Mouse (Mus musculus) hindbrain, embryonic 16.5 days (tissue): ENCODE measurements around the gene Desi2. TPM values are rescaled to one million over a fixed set of nuclear protein-coding genes. Genes with fewer than 3 reads are reported as not detected.
"Not testable (repeated sequence)": the region's sequence is repeated elsewhere in the genome, so short reads cannot be mapped to it uniquely, and the experiment has no call there.

Experiments used
- ATAC-seq: fragments of 200-750 bp; cut with Nextera tagmentation; 2 replicates; pipeline ENCODE4 v1.8.0; 2017; ENCODE audit warnings: moderate TSS enrichment, moderate library complexity
- H3K27ac ChIP-seq: fragments of 300-500 bp; sonication (generic); 2 replicates; pipeline ENCODE4 v1.5.1; 2014; ENCODE audit warnings: low read depth, mild to moderate bottlenecking, control low read depth, low read length, moderate library complexity
- H3K27me3 ChIP-seq: fragments of 300-500 bp; sonication (generic); replicated peaks from 2 replicates; pipeline ENCODE4 v1.6.1; 2014; ENCODE audit warnings: low read length; ENCODE audit not compliant: control insufficient read depth, insufficient read depth
- H3K36me3 ChIP-seq: fragments of 300-500 bp; sonication (generic); 2 replicates; pipeline ENCODE4 v1.6.1; 2014; ENCODE audit warnings: mild to moderate bottlenecking, low read length, moderate library complexity, mixed read lengths; ENCODE audit not compliant: control insufficient read depth, insufficient read depth
- H3K4me1 ChIP-seq: fragments of 300-500 bp; sonication (generic); 2 replicates; pipeline ENCODE4 v1.6.1; 2014; ENCODE audit warnings: low read depth, low read length; ENCODE audit not compliant: control insufficient read depth, insufficient read depth
- H3K4me2 ChIP-seq: fragments of 300-500 bp; sonication (generic); 2 replicates; pipeline ENCODE4 v1.6.1; 2014; ENCODE audit warnings: mild to moderate bottlenecking, low read length, control low read depth, moderate library complexity
- H3K4me3 ChIP-seq: fragments of 300-500 bp; sonication (generic); 2 replicates; pipeline ENCODE4 v1.5.1; 2014; ENCODE audit warnings: mild to moderate bottlenecking, low read length, control low read depth, moderate library complexity
- H3K9ac ChIP-seq: fragments of 300-500 bp; sonication (generic); 2 replicates; pipeline ENCODE4 v1.6.1; 2014; ENCODE audit warnings: low read depth, mild to moderate bottlenecking, control low read depth, low read length, moderate library complexity
- H3K9me3 ChIP-seq: fragments of 300-500 bp; sonication (generic); 2 replicates; pipeline ENCODE4 v1.6.1; 2014; ENCODE audit warnings: mild to moderate bottlenecking, low read length, moderate library complexity; ENCODE audit not compliant: control insufficient read depth
- WGBS: fragments of 180-500 bp; shearing (Covaris S2); extraction: QIAGEN DNeasy Blood & Tissue Kit; methylation state at CpG from one replicate; pipeline ENCODE4 v1.1.7; 2014; 5-methylcytosine and 5-hydroxymethylcytosine counted together
- polyA plus RNA-seq: library from polyadenylated mRNA; unstranded; fragments of >200 nt; fragmentation: Nextera tagmentation; extraction: Ambion mirVana; gene quantifications from 2 replicates; pipeline ENCODE4 v1.2.1, GENCODE M21; 2015

Gene Desi2
- polyA plus RNA-seq, 1 experiment from 2014 or later = 20.1 TPM

DNA sequence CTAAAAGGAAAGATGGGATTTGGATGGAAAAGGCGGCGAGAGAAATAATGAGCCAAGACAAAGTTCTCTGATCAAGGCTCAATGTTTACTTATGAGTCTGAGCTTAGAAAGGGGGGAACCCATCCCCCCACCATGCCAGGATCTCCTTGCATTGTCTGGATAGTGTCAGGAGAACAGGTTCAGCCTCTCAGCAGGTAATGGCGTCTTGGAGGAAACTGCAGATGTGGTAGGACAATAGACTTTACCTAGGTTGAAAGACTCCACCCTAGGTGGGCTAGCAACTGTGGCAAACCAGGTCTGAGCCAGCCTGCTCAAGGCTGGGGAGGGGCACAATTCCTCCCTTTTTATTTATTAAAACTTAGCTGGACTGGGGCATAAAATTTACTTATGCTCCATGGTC, 96.1 kb downstream of the Desi2 start:
- not testable (repeated sequence) for H3K9me3 ChIP-seq, H3K4me3 ChIP-seq, ATAC-seq, H3K27ac ChIP-seq, H3K4me2 ChIP-seq, H3K9ac ChIP-seq, H3K4me1 ChIP-seq, H3K27me3 ChIP-seq, H3K36me3 ChIP-seq
- 86% methylated on average over 3 of the region's 3 CpGs for WGBS

- Histone ChIP-seq H3K27ac (no peak overlapping the region), H3K9me3 (peaks cover 4% of the 10 kb centered on the region; the same call in 1 of the 2 replicates), H3K4me3 (no peak overlapping the region), H3K4me2 (no peak overlapping the region), H3K36me3 (no peaks in the 10 kb centered on the region), H3K9ac (no peak overlapping the region), H3K4me1 (no peaks in the 10 kb centered on the region), H3K27me3 (no peaks in the 10 kb centered on the region)
- no peak for ATAC-seq
- WGBS = 71% methylated on average over 2 of the region's 2 CpGs
These were observed 96.9 kb downstream of the Desi2 start for GRCm38 (mm10) chr1:178283946-178284720.

DNA sequence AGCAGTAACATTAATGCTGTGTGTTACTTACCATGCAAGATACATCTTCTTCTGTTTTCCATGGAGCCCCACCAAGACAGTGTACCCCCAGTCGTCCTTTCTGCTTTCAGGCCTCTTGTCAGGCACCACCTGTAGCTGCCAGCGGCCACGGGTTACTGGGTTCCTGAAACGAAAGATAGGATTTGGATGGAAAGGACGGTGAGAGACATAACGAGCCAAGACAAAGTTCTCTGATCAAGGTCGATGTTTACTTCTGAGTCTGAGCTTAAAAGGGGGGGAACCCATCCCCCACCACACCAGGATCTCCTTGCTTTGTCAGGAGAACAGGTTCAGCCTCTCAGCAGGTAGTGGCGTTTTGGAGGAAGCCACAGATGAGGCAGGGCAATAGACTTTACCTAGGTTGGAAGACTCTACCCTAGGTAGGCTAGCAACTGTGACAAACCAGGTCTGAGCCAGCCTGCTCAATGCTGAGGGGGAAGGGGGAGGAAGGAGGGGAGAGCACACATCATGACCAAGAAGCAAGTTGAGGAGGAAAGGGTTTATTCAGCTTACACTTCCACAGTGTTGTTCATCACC, 100.5 kb downstream of the Desi2 start:
- Histone ChIP-seq H3K4me2 (no peak overlapping the region), H3K9me3 (peaks cover 4% of the 10 kb centered on the region; the same call in 1 of the 2 replicates), H3K4me1 (no peaks in the 10 kb centered on the region), H3K9ac (no peak overlapping the region), H3K36me3 (no peaks in the 10 kb centered on the region), H3K4me3 (no peak overlapping the region), H3K27me3 (no peaks in the 10 kb centered on the region), H3K27ac (no peak overlapping the region)
- ATAC-seq = no peak
- 63% methylated on average over 8 of the region's 8 CpGs for WGBS

- 88% methylated on average over 3 of the region's 3 CpGs for WGBS
- Histone ChIP-seq H3K27ac (no peak overlapping the region), H3K4me2 (no peak overlapping the region), H3K9ac (no peak overlapping the region), H3K9me3 (no peaks in the 10 kb centered on the region), H3K4me1 (no peaks in the 10 kb centered on the region), H3K4me3 (no peak overlapping the region), H3K36me3 (no peaks in the 10 kb centered on the region), H3K27me3 (no peaks in the 10 kb centered on the region)
- no peak for ATAC-seq
These were observed 104.5 kb downstream of the Desi2 start for GRCm38 (mm10) chr1:178291716-178292115.

DNA sequence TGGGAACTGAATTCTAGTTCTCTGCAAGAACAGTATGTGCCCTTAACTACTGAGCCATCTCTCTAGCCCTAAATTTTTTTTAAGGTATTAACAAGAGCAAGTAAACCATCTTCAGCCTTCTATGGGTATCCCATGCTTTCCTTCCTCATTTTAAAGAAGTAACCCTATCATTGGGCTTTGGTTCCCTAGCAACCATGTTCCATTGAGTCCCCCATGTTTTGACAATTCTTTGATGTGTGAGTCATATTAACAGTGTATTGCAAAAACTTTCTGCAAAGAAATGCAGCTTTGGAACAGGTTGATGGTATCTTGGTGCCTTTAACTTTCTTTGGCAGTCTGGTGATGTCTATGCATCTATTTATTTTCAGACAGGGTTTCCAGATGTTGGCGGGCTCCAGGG, 106.8 kb downstream of the Desi2 start:
- no peaks in the 10 kb centered on the region for H3K27me3 ChIP-seq
- H3K9me3 ChIP-seq = no peaks in the 10 kb centered on the region
- no peak overlapping the region for H3K9ac ChIP-seq
- H3K4me3 ChIP-seq = no peak overlapping the region
- WGBS = 100% methylated on average over 1 of the region's 1 CpGs
- no peaks in the 10 kb centered on the region for H3K4me1 ChIP-seq
- H3K36me3 ChIP-seq = no peaks in the 10 kb centered on the region
- H3K4me2 ChIP-seq = no peak overlapping the region
- no peak overlapping the region for H3K27ac ChIP-seq
- ATAC-seq = no peak

DNA sequence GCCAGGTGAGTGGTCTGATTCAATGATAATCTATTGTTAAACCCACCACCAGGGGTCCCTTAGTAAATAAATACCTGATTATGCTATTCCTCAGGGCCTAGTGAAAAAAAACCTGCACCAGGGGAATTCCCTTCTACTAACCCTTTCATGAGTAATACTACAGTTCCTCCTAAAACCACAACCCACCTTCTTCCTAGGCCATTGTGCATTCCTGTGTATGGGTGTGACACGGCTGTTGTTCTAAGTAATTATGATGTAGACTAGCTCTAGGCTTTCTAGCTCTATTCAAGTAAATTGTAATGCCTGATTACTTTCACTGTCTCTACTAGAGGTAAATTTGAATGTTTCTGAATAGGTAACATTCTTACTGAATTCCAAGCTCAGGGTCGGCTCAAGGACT, 114.0 kb downstream of the Desi2 start:
- not testable (repeated sequence) for H3K27me3 ChIP-seq, H3K4me2 ChIP-seq, H3K27ac ChIP-seq, H3K9ac ChIP-seq, H3K4me3 ChIP-seq, ATAC-seq, H3K36me3 ChIP-seq, H3K9me3 ChIP-seq, H3K4me1 ChIP-seq
- 97% methylated on average over 2 of the region's 2 CpGs for WGBS

- no peak for ATAC-seq
- Histone ChIP-seq H3K4me1 (no peaks in the 10 kb centered on the region), H3K9ac (no peak overlapping the region), H3K36me3 (no peaks in the 10 kb centered on the region), H3K4me2 (no peak overlapping the region), H3K4me3 (no peak overlapping the region), H3K9me3 (no peaks in the 10 kb centered on the region), H3K27me3 (no peaks in the 10 kb centered on the region), H3K27ac (no peak overlapping the region)
- 24% methylated on average over 3 of the region's 3 CpGs for WGBS
These were observed 116.2 kb downstream of the Desi2 start for GRCm38 (mm10) chr1:178303425-178303824.

Other genes starting within 250 kb of the Desi2 start
- 0.44 and 0.50 TPM in 2 replicates for gene Catspere2, start 204.0 kb upstream of the Desi2 start, polyA plus RNA-seq
- 91.0 and 97.8 TPM in 2 replicates for gene Cox20, start 131.7 kb downstream of the Desi2 start, polyA plus RNA-seq
- gene Hnrnpu, start 150.4 kb downstream of the Desi2 start, polyA plus RNA-seq = 162 and 180 TPM in 2 replicates
- gene Efcab2, start 218.7 kb downstream of the Desi2 start, polyA plus RNA-seq = 12.4 and 13.3 TPM in 2 replicates